Mouse (Mus musculus): ENCODE data around the gene Fam198a.
"Not testable (repeated sequence)": the region's sequence is repeated elsewhere in the genome, so short reads cannot be mapped to it uniquely, and the experiment has no call there.

Gene Fam198a

GRCm38 (mm10) chr9:122021171-122021570, 70.4 kb downstream of the Fam198a start:
- not testable (repeated sequence) for DNase-seq (ENCODE audit: low read depth, low spot score)

GRCm38 (mm10) chr9:122021581-122021980, 70.8 kb downstream of the Fam198a start:
- no peak for DNase-seq (ENCODE audit: low read depth, low spot score)

GRCm38 (mm10) chr9:122022776-122023175, 72.0 kb downstream of the Fam198a start:
- DNase-seq (ENCODE audit: low read depth, low spot score) = no peak

- no peak for DNase-seq (ENCODE audit: low read depth, low spot score)
Measured at GRCm38 (mm10) chr9:122023873-122024272, 73.1 kb downstream of the Fam198a start.

- DNase-seq (ENCODE audit: low read depth, low spot score) = no peak
Measured at GRCm38 (mm10) chr9:122024419-122024818, 73.6 kb downstream of the Fam198a start.

GRCm38 (mm10) chr9:122025855-122026590, 75.2 kb downstream of the Fam198a start:
- no peak for DNase-seq (ENCODE audit: low read depth, low spot score)

- DNase-seq (ENCODE audit: low read depth, low spot score) = no peak
Measured at GRCm38 (mm10) chr9:122027081-122027913, 76.5 kb downstream of the Fam198a start.

GRCm38 (mm10) chr9:122027914-122028745, 77.3 kb downstream of the Fam198a start:
- DNase-seq (ENCODE audit: low read depth, low spot score) = no peak

GRCm38 (mm10) chr9:122029765-122030164, 79.0 kb downstream of the Fam198a start:
- DNase-seq (ENCODE audit: low read depth, low spot score) = no peak
